Mouse (Mus musculus): ENCODE results near the gene AI481877.
A peak's percentile ranks its signal among the peaks of the same experiment; 100 is the strongest.

The AI481877 gene

DNA sequence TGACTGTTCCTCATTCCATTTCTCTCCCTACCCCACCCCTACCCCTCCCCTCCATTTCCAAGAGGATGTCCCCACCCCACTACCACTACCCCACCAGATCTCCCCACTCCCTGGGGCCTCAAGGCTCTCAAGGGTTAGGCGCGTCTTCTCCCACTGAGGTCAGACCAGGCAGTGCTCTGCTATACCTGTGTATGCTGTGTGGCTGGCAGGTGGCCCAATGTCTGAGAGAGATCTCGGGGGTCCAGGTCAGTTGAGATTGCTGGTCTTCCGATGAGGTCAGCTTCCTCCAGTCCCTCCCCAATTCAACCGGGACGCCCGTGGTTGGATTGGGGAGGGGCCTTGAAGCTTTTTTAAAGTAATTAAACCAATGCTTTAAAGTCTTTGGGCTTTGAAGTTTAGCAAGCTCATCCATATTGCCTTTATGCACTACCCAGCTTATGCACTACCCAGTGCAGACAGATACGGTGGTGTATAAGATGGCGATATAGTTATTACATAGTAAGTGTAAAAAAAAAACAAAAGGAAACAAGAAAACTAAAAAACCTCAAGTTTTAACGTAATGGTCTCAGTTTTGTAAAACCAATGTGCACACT lies 104.4 kb downstream of the AI481877 start:
- peak in 1 of 2 experiments; percentile 13 for DNase-seq

DNA sequence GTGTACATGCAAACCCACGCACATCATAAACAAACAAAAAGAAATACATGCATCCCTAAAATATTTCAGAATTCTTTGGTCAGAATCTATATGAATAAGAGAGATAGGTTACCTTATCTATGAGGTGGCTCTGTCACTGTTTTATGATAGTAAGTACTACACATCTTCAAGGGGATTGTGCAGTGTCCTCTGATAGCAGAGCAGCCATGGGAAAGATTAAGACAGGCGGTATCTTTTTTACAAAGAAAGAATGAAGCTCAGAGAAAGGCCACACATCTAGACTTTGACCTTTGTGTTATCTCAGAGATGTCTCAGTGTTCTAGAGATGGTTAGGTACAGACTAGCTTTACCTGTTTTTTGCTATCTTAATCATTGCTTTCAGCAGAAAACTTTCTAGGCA lies 121.9 kb downstream of the AI481877 start:
- no peak for DNase-seq

DNA sequence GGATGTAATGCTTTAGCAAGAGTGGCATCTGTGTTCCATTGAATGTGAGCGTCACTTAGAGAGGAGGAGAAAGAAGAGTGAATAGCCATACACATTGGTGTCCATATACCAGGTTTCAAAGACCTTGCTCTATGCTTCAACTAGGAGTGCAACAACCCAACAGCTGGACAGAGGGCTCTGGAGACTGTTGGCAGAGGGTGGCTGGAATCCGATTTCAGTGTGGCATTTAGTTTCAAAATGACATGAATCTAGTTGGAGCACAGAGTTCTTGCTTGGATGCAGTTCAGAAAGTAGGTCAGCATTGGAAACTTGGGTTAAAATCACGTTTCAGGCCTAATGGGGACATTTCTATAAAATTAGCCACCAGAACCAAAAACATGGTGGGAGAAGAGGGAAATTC lies 123.6 kb downstream of the AI481877 start:
- no peak for DNase-seq

DNA sequence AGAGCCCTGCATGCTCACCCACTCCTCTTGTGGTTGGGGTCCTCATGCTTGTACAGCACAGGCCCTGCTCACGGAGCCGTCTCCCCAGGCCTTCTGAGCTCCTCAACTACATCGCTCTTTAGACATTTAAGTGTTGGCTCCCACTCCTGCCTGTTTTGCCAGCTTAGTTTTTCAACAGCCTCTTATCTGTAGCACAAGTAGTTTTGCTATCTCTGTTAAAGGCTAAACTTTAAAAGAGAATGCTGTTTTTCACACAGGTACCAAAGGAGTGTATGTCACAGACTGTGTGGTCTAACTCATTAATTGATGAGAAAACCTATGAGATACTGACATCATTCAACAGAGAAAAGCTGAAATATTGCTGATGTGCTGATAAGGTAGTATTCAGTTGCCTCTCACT lies 127.3 kb downstream of the AI481877 start:
- no peak for DNase-seq

DNA sequence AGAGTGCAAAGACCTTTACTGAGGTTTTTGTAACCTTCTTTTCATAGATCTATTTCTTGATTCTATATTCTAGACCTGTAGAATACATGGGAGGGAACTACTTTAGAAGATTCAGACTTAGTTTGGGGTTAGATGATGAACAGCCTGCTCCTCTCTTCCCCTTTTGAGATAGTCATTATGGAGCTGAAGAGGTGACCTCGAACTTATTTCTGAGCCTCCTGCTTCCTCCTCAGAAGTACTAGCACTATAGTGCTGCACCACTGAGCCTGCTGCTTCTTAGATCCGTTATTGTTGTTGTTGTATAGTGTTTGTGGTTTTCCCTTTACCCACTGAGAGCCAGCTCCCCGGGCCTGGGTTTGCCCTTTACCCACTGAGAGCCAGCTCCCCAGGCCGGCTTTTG lies 129.1 kb downstream of the AI481877 start:
- no peak for DNase-seq

DNA sequence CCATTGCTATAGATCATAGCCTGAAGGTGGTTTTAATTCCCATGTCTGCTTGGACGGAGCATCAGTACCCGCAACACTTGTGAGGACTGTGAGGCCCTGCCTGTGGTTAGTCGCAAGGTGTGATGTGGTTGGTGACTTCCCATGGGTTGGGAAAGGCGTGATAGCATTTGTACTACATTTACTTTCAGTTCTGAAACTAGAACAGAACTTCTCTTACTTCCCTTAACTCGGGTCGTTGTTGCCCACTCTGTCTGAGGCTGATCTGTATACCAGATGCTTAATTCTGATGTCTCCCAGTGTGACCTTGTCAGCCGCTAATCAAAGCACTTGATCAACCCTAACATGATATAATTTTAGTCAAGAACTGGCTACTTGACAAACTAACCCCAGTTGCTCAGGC lies 129.6 kb downstream of the AI481877 start:
- DNase-seq, result no peak

DNA sequence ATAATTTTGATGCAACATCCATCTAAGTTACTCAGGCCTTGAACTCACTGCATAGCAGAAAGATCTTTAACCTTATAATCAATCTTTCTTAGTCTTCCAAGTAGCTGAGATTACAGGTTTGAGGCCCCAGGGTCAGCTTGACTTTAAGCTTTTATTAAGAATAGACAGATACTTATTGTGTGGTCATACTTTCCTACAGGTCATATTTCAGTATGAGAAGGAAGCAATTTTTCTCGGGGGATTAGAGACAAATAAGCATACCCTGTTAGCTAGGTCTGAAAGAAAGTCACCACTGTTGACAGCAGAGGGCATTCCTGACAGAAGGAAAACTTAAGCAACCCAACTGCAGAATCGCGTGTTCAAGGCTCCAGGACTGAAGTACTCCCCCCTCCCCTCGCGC lies 130.8 kb downstream of the AI481877 start:
- DNase-seq, result no peak

DNA sequence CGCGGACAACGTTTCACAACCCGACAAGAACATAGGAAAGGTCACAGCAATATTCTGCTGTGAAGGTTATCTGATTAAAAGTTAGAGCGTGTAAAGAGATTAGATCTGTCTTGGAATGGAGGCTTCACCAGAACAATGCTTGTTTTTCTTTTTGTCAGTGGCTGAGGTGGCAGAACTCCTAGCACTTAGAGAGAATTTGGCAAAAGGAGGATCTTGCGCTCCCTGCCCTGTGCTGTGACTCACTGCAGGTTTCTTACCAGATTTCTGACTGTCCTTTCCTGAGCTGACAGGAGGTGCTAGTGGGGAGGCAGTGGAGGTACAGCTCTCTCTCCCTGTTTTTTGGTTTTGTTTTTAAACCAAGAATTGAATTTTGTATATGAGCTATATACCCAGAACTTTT lies 131.8 kb downstream of the AI481877 start:
- DNase-seq, result no peak

DNA sequence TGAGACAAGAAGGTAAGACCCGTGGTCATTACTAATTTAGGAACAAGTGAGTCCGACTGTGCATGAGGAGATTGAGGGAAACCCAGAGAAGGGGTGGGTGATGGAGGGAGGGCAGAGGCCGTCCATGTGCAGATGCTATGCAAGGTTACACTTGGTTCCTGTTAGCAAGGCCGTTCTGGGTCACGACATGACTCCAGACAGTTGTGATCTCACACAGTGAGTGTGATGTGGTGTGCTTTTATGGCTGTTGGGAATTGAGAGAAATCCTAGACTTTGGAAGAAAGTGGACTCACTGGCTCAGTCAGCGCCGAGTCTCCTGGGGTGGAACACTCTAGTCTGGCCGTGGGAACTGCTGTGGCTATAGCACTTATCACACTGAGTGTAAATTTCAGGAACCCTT lies 132.6 kb downstream of the AI481877 start:
- DNase-seq, result no peak

DNA sequence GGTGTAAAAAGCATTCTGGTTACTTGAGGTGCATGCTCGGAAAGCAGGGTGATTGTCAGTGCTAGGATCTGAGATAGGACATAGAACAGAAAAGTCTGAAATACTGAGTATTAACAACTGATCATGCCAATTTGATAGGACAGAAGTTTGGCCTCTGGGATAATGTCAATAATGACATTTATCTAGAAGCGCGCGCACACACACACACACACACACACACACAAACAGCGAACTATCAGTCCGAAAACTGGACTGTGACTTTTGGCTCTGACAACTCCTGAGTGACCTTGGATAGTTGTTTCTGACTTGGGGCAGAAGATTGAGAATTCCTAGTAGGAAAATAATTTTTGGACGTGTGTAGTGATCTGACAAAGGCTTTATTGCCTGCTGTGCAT lies 135.0 kb downstream of the AI481877 start:
- DNase-seq, result no peak

DNA sequence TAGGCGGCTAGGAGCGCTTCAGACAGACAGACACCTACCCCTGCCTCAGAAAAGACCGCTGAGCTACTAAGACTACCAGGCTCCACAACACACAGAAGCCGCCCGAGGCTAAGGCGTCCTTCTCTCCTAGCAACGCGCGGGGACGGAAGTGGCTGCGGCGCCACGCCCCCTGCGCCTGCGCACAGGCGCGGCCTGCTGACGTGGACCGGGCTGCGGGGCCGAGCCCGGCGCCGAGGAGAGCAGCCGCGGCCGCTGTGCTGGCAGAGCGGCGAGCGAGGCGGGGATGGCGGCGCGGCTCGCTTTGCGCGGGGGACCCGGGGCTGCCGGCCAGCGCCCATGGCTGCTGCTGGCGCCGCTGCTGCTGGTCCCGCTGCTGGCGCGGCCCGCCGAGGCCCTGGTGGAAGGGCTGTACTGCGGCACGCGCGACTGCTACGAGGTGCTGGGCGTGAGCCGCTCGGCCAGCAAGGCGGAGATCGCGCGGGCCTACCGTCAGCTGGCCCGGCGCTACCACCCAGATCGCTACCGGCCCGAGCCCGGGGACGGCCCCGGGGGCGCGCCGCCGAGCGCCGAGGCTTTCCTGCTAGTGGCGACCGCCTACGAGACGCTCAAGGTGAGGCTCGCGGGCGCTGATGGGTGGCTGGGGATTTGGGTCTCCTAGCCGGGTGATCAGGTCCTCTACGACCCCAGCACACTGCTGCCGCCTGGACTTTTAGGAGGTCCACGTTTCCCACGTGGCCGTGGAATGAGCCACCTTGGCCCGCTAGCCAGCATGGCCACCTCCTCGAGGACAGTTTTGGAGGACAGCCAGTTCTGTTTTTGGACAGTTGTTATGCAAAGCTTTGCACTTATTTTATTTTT lies 135.6 kb downstream of the AI481877 start, which contains the start of gene Gm20503:
Gene Gm20503, plus strand, starts transcription at position 263 of the 858 bp plus-strand sequence.
- DNase-seq, result peak; percentile 85 to 86

DNA sequence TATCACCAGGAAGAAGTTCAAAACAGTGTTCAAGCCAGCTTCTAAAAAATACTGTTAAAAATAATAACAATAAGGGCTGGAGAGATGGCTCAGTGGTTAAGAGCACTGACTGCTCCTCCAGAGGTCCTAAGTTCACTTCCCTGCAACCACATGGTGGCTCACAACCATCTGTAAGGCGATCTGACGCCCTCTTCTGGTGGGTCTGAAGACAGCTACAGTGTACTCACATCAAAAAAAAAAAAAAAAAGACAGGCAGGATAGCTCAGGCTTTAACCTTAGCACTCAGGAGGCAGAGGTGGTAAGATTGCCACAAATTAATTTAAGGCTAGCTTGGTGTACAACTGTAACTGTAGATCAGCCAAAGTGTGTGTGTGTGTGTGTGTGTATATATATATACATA lies 138.2 kb downstream of the AI481877 start:
- DNase-seq, result peak in 1 of 2 experiments; percentile 41

DNA sequence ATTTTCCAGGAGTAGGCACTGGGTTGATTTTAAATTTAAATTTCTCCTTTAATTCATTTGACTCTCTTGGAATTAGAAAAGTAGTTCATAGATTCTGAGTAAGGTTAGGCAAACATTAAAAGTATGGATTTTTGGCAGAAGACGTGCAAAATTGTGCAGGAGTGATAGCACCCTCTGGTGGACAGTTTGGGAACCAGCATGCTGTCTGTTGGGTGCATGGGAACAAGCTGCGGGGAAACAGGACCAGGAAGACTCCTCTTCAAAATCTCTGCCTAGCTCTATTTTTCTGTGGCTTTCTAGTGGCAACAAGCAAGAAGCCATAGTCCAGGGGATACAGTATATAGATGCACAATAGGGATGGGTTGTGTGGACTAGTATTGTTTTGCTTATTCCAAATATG lies 139.1 kb downstream of the AI481877 start:
- DNase-seq, result peak; percentile 35 to 47

DNA sequence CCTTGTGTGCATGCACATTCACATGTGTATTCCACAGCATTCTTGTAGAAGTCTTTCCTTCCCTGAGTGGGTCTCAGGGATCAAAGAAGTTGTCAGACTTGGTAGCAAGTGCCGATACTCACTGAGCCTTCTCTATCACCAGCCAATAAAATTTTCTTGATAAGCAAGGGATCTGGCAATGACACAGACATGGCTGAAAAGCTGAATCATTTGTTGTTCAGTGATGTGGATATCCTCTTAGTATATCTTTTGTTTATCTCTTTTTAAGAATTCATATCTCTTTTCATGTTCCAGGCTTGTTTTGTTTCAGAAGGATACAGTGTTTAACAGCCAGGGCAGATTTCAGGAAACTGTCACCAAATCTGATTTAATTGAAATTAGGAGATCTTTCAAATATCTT lies 140.1 kb downstream of the AI481877 start:
- DNase-seq, result no peak

DNA sequence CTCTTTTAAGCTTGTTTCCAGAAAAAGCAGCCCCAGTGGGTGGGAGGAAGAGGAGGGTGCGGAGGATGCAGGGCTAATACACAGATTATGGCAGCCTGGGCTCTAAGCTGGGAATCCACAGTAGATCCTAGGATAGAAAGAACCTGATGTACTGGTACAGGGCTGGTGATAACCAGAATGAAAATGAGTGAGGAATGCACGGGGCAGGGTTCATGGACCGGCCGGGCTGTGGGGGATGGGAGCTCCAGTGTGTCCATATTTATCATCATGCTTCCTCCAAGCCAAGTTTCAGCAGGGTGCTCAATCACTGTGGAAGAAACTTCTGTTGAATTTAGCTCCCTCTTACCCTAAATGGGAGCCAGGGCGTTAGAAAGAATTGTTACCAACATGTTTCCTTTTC lies 141.7 kb downstream of the AI481877 start:
- DNase-seq, result no peak

DNA sequence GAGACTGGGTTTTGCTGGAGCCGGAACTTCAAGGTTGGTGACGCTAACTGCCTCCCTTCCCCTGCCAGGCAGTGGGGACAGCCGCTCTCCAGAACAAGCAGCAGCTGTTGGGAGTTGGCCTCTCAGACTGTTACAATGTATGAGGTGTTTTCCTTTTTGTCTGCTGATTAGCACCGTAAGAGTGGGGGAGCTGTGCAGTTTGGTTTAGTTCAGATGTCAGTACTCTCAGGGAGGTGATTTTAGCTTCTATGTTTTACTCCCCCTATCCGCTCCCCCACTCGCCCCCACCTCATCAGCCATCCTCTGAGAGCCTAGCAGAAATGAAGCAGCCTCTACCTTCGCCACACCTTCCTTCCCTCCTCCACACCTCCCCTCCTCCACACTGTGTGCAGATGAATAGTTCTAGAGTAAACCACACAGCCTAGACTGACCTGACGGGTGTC lies 143.5 kb downstream of the AI481877 start:
- DNase-seq, result no peak

DNA sequence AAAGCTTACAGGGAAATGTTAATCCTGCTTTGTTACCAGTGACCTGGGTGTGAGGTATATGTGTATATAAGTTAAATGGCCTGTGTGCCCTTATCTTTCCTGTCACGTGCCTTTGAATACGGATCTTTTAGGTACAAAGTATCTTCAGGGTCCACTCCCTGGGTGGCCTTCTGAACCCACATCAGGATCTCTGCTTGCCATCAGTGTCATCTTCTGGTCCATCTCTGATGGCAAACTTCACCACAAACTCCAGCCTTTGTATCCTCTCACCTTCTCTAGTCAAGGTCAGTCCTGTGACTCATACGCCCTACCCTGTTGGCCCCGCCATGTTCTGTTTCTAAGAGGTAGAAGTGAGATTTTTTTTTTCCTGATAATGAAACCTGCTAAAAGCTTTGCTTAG lies 144.0 kb downstream of the AI481877 start, which contains the start of gene Dnajc25:
Gene Dnajc25, plus strand, starts transcription at position 301 of the 400 bp plus-strand sequence.
- DNase-seq, result no peak
